Comparison of ENCODE assay signal across 9 mouse cellular contexts in the genomic region with DNA sequence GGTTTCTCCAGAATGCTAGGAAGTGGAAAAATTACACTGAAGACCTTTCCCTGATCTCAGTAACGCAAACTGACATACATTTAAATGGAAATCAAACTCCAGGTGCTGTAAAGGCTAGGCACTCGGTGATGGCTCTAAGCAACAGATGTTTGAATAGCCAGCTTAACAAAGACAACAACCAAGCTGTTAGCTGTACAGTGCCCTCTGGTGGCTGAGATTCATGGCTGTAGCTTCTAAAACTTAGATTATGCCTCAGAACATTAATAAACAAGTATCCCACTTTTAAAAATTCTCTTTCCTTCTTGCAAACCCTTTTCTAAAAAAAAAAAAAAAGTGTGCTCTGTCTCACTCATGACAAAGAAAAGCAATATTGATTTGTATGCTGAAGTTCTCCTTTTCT.
DNase-seq lines count a peak whose midpoint lies in the region; ATAC-seq and TF ChIP-seq lines count a peak whose summit lies in the region.
"Had no signal": no experiment of that assay in that cellular context is flagged by ENCODE, and none has a peak within 500 bp of the region (broad histone marks: within the 10 kb centered on the region; RNA-seq: fewer than 3 reads in every experiment).

No protein-coding gene starts in this region.

- H3K79me2 ChIP-seq in CH12.LX (replicated peaks; ENCODE audit: control insufficient read depth, extremely low read depth, insufficient read depth, poor library complexity, severe bottlenecking) = no peaks in the 10 kb centered on the region

- H3K4me3 ChIP-seq in forebrain, embryonic 11.5 days (ENCODE audit: low read depth, low read length) = no peak overlapping the region
- no peak overlapping the region for H3K4me3 ChIP-seq in forebrain, embryonic 15.5 days
- no peak overlapping the region for H3K4me3 ChIP-seq in CH12.LX (replicated peaks in 1 of 3; ENCODE audit: low read depth in 2 of 3, low read length in 2 of 3, poor library complexity in 1 of 3)
- H3K4me3 ChIP-seq in neural tube, embryonic 14.5 days (ENCODE audit: low read depth, low read length) = no peak overlapping the region
- H3K4me3 ChIP-seq: limb, embryonic 12.5 days had no signal

- DNase-seq in forebrain, embryonic 11.5 days (ENCODE audit: low spot score) = peak; percentile 63
- peak; percentile 72 for DNase-seq in CH12.LX (ENCODE audit: extremely low read depth)
- peak; percentile 19 for DNase-seq in c-Kit-positive CD71-negative TER-119-negative erythroid progenitor cells, embryonic 14.5 days (ENCODE audit: low read depth)
- peak; percentile 68 for DNase-seq in gastrocnemius, postnatal 10 days
- peak; percentile 66 to 67 for DNase-seq in layer of hippocampus, postnatal 10 days (ENCODE audit: low spot score in 2 of 2)
- DNase-seq in spleen, adult 12 weeks (ENCODE audit: low spot score) = no peak

- no peaks in the 10 kb centered on the region for H3K9me3 ChIP-seq in forebrain, embryonic 11.5 days (ENCODE audit: control insufficient read depth, low read length)
- H3K9me3 ChIP-seq in forebrain, embryonic 15.5 days = no peaks in the 10 kb centered on the region
- H3K9me3 ChIP-seq in CH12.LX (replicated peaks; ENCODE audit: low read length) = no peaks in the 10 kb centered on the region
- H3K9me3 ChIP-seq in neural tube, embryonic 14.5 days (ENCODE audit: control insufficient read depth, low read length) = no peaks in the 10 kb centered on the region
- H3K9me3 ChIP-seq: limb, embryonic 12.5 days had no signal

- 11% methylated on average over 2 of the region's 2 CpGs for WGBS in forebrain, embryonic 11.5 days
- WGBS in forebrain, embryonic 15.5 days = 14% methylated on average over 2 of the region's 2 CpGs
- 6% methylated on average over 2 of the region's 2 CpGs for WGBS in neural tube, embryonic 14.5 days

- no peaks in the 10 kb centered on the region for H3K36me3 ChIP-seq in forebrain, embryonic 11.5 days (ENCODE audit: control insufficient read depth, insufficient read depth, low read length)
- H3K36me3 ChIP-seq in forebrain, embryonic 15.5 days = no peaks in the 10 kb centered on the region
- no peaks in the 10 kb centered on the region for H3K36me3 ChIP-seq in CH12.LX (replicated peaks in 1 of 2; ENCODE audit: control insufficient read depth in 1 of 2, insufficient read depth in 1 of 2, low read length in 1 of 2)
- no peaks in the 10 kb centered on the region for H3K36me3 ChIP-seq in neural tube, embryonic 14.5 days (ENCODE audit: control insufficient read depth, insufficient read depth, low read length)
- H3K36me3 ChIP-seq: limb, embryonic 12.5 days had no signal

- peaks cover 3% of the 10 kb centered on the region; the same call in 1 of the 2 replicates for H3K4me1 ChIP-seq in forebrain, embryonic 11.5 days (replicated peaks; ENCODE audit: control insufficient read depth, insufficient read depth, low read length)
- no peaks in the 10 kb centered on the region for H3K4me1 ChIP-seq in forebrain, embryonic 15.5 days
- no peaks in the 10 kb centered on the region; a peak in 1 of 4 replicates for H3K4me1 ChIP-seq in CH12.LX (ENCODE audit: control insufficient read depth in 1 of 2, insufficient read depth in 2 of 2)
- no peaks in the 10 kb centered on the region for H3K4me1 ChIP-seq in neural tube, embryonic 14.5 days (ENCODE audit: control insufficient read depth, insufficient read depth, low read length)

- no peaks in the 10 kb centered on the region for H3K27me3 ChIP-seq in forebrain, embryonic 11.5 days (ENCODE audit: control insufficient read depth, insufficient read depth, low read length)
- no peaks in the 10 kb centered on the region for H3K27me3 ChIP-seq in forebrain, embryonic 15.5 days
- H3K27me3 ChIP-seq in CH12.LX (replicated peaks) = no peaks in the 10 kb centered on the region
- no peaks in the 10 kb centered on the region for H3K27me3 ChIP-seq in neural tube, embryonic 14.5 days (ENCODE audit: control insufficient read depth, insufficient read depth, low read length)
- H3K27me3 ChIP-seq: limb, embryonic 12.5 days had no signal

- peak; percentile 63 to 76 for TF ChIP-seq CTCF in CH12.LX (conservative IDR thresholded peaks at IDR 0.05 in 1 of 2, IDR thresholded peaks at IDR 0.05 in 1 of 2; ENCODE audit: low read depth in 2 of 2, low read length in 2 of 2)

- no peak overlapping the region for H3K4me2 ChIP-seq in forebrain, embryonic 11.5 days (ENCODE audit: low read depth, low read length, severe bottlenecking)
- H3K4me2 ChIP-seq in forebrain, embryonic 15.5 days (replicated peaks) = no peak overlapping the region
- H3K4me2 ChIP-seq in CH12.LX (ENCODE audit: insufficient read depth, low read depth, poor library complexity, severe bottlenecking) = no peak overlapping the region
- no peak overlapping the region for H3K4me2 ChIP-seq in neural tube, embryonic 14.5 days (ENCODE audit: low read depth, low read length)
- H3K4me2 ChIP-seq: limb, embryonic 12.5 days had no signal

- peak; percentile 53 for TF ChIP-seq RAD21 in CH12.LX (IDR thresholded peaks at IDR 0.05; ENCODE audit: low read depth, low read length)

- H3K27ac ChIP-seq in forebrain, embryonic 11.5 days (ENCODE audit: low read depth, low read length) = no peak overlapping the region
- H3K27ac ChIP-seq in forebrain, embryonic 15.5 days (replicated peaks) = no peak overlapping the region
- no peak overlapping the region for H3K27ac ChIP-seq in CH12.LX (ENCODE audit: insufficient read depth, low read depth)
- no peak overlapping the region for H3K27ac ChIP-seq in neural tube, embryonic 14.5 days (ENCODE audit: low read depth, low read length)
- H3K27ac ChIP-seq: limb, embryonic 12.5 days had no signal

- dilution Hi-C loops in CH12.LX (cut with MboI; ENCODE audit: extremely low pct_ligation_motif_present, extremely low pct_unique_long_range_greater_than_20kb, low sequenced_read_pairs) = no loop called here

- no peak for TF ChIP-seq EP300 in CH12.LX (IDR thresholded peaks at IDR 0.05; ENCODE audit: low read length)

- ATAC-seq in forebrain, embryonic 11.5 days (replicated peaks; ENCODE audit: low FRiP score) = 0 out of 2 replicates have a peak, but pooled peaks have one; percentile 56
- no peak for ATAC-seq in forebrain, embryonic 15.5 days (replicated peaks)
- ATAC-seq in neural tube, embryonic 14.5 days (ENCODE audit: low read depth) = 0 out of 2 replicates have a peak, but pooled peaks have one; percentile 31

- in situ Hi-C loops in CH12.LX (cut with MboI; ENCODE audit: low pct_ligation_motif_present, low pct_unique_long_range_greater_than_20kb, low sequenced_read_pairs) = loop anchor here (25.0 kb wide), 2 partner anchors 681 to 794 kb away; no protein-coding TSS in a partner anchor

- no peak overlapping the region for H3K9ac ChIP-seq in forebrain, embryonic 11.5 days (ENCODE audit: low read length)
- no peak overlapping the region for H3K9ac ChIP-seq in forebrain, embryonic 15.5 days (replicated peaks)
- no peak overlapping the region for H3K9ac ChIP-seq in CH12.LX (ENCODE audit: insufficient read depth, low read depth)
- H3K9ac ChIP-seq in neural tube, embryonic 14.5 days (replicated peaks; ENCODE audit: low read depth, low read length) = no peak overlapping the region
- H3K9ac ChIP-seq: limb, embryonic 12.5 days had no signal

- no peak for TF ChIP-seq POLR2A in CH12.LX (IDR thresholded peaks at IDR 0.05; ENCODE audit: low read depth, low read length)

TF ChIP-seq in CH12.LX, 34 proteins besides CTCF, POLR2A, EP300 and RAD21:
- TF ChIP-seq HCFC1 (IDR thresholded peaks at IDR 0.05; ENCODE audit: low read depth, low read length) (no peak), SMC3 (IDR thresholded peaks at IDR 0.05; ENCODE audit: low read depth, low read length) (peak; percentile 67)
TF ChIP-seq in CH12.LX: peak in this region for 1.
